Mouse (Mus musculus): ENCODE measurements around the gene Zc3h8.

Zc3h8 gene

GRCm38 (mm10) chr2:128943538-128944528, at the start of gene Zc3h8:
Gene Zc3h8, minus strand, starts transcription at chr2:128944077.
- peak; percentile 92 for DNase-seq (ENCODE audit: low read depth, low spot score)

- no peak for DNase-seq (ENCODE audit: low read depth, low spot score)
Observed at GRCm38 (mm10) chr2:128984746-128985145, 40.9 kb upstream of the Zc3h8 start.

- no peak for DNase-seq (ENCODE audit: low read depth, low spot score)
Observed at GRCm38 (mm10) chr2:128975572-128975971, 31.7 kb upstream of the Zc3h8 start.

GRCm38 (mm10) chr2:128972301-128972700, 28.4 kb upstream of the Zc3h8 start:
- no peak for DNase-seq (ENCODE audit: low read depth, low spot score)

GRCm38 (mm10) chr2:128968475-128969083, 24.7 kb upstream of the Zc3h8 start:
- no peak for DNase-seq (ENCODE audit: low read depth, low spot score)

GRCm38 (mm10) chr2:128967661-128968441, 24.0 kb upstream of the Zc3h8 start, which contains the start of gene Gm10762:
Gene Gm10762, minus strand, starts transcription at chr2:128967725.
- peak; percentile 42 for DNase-seq (ENCODE audit: low read depth, low spot score)

GRCm38 (mm10) chr2:128966641-128967580, 23.0 kb upstream of the Zc3h8 start, which contains the start of gene Zc3h6:
Gene Zc3h6, plus strand, starts transcription at chr2:128967402.
- DNase-seq (ENCODE audit: low read depth, low spot score) = peak; percentile 85

GRCm38 (mm10) chr2:128966236-128966635, 22.4 kb upstream of the Zc3h8 start:
- DNase-seq (ENCODE audit: low read depth, low spot score) = no peak

GRCm38 (mm10) chr2:128965505-128966105, 21.7 kb upstream of the Zc3h8 start:
- no peak for DNase-seq (ENCODE audit: low read depth, low spot score)

GRCm38 (mm10) chr2:128954186-128954585, 10.3 kb upstream of the Zc3h8 start:
- DNase-seq (ENCODE audit: low read depth, low spot score) = no peak

GRCm38 (mm10) chr2:128947962-128948588, 4.2 kb upstream of the Zc3h8 start:
- no peak for DNase-seq (ENCODE audit: low read depth, low spot score)

- no peak for DNase-seq (ENCODE audit: low read depth, low spot score)
Observed at GRCm38 (mm10) chr2:128936256-128936655, 7.6 kb downstream of the Zc3h8 start.

- DNase-seq (ENCODE audit: low read depth, low spot score) = no peak
Observed at GRCm38 (mm10) chr2:128930704-128931103, 13.2 kb downstream of the Zc3h8 start.

- DNase-seq (ENCODE audit: low read depth, low spot score) = no peak
Observed at GRCm38 (mm10) chr2:128928446-128928845, 15.4 kb downstream of the Zc3h8 start.

- DNase-seq (ENCODE audit: low read depth, low spot score) = no peak
Observed at GRCm38 (mm10) chr2:128924799-128925198, 19.1 kb downstream of the Zc3h8 start.

- DNase-seq (ENCODE audit: low read depth, low spot score) = no peak
Observed at GRCm38 (mm10) chr2:128916528-128916927, 27.3 kb downstream of the Zc3h8 start.

- DNase-seq (ENCODE audit: low read depth, low spot score) = no peak
Observed at GRCm38 (mm10) chr2:128914978-128915377, 28.9 kb downstream of the Zc3h8 start.

- no peak for DNase-seq (ENCODE audit: low read depth, low spot score)
Observed at GRCm38 (mm10) chr2:128903661-128904060, 40.2 kb downstream of the Zc3h8 start.

- DNase-seq (ENCODE audit: low read depth, low spot score) = no peak
Observed at GRCm38 (mm10) chr2:128902843-128903242, 41.0 kb downstream of the Zc3h8 start.
